Mouse (Mus musculus) kidney, embryonic 16.5 days (tissue): ENCODE results near the gene E130308A19Rik. TPM values are rescaled to one million over a fixed set of nuclear protein-coding genes. Genes with fewer than 3 reads are reported as not detected.

Source experiments
- ATAC-seq: fragments of 200-750 bp; cut with Nextera tagmentation; 2 replicates; pipeline ENCODE4 v1.8.0; 2017; ENCODE audit warnings: moderate TSS enrichment; ENCODE audit not compliant: low FRiP score, low TSS enrichment
- H3K27ac ChIP-seq: fragments of 300-500 bp; sonication (generic); 2 replicates; pipeline ENCODE4 v1.5.1; 2014; ENCODE audit warnings: low read length
- H3K27me3 ChIP-seq: fragments of 300-500 bp; sonication (generic); 2 replicates; pipeline ENCODE4 v1.6.1; 2014; ENCODE audit warnings: low read length, control low read depth, mixed read lengths; ENCODE audit not compliant: insufficient read depth
- H3K36me3 ChIP-seq: fragments of 300-500 bp; sonication (generic); 2 replicates; pipeline ENCODE4 v1.6.1; 2014; ENCODE audit warnings: low read length, control low read depth, mixed read lengths; ENCODE audit not compliant: insufficient read depth
- H3K4me1 ChIP-seq: fragments of 300-500 bp; sonication (generic); 2 replicates; pipeline ENCODE4 v1.6.1; 2014; ENCODE audit warnings: low read length, control low read depth, mixed read lengths; ENCODE audit not compliant: insufficient read depth
- H3K4me2 ChIP-seq: fragments of 300-500 bp; sonication (generic); replicated peaks from 2 replicates; pipeline ENCODE4 v1.6.1; 2014; ENCODE audit warnings: low read depth, low read length
- H3K4me3 ChIP-seq: fragments of 300-500 bp; sonication (generic); 2 replicates; pipeline ENCODE4 v1.5.1; 2014; ENCODE audit warnings: mild to moderate bottlenecking, low read length
- H3K9ac ChIP-seq: fragments of 300-500 bp; sonication (generic); replicated peaks from 2 replicates; pipeline ENCODE4 v1.6.1; 2014; ENCODE audit warnings: low read length
- H3K9me3 ChIP-seq: fragments of 300-500 bp; sonication (generic); 2 replicates; pipeline ENCODE4 v1.6.1; 2016; ENCODE audit warnings: low read length, control low read depth
- WGBS: fragments of 180-500 bp; shearing (Covaris S2); extraction: QIAGEN DNeasy Blood & Tissue Kit; methylation state at CpG from one replicate; pipeline ENCODE4 v1.1.7; 2014; 5-methylcytosine and 5-hydroxymethylcytosine counted together
- polyA plus RNA-seq: library from polyadenylated mRNA; unstranded; fragments of >200 nt; fragmentation: Nextera tagmentation; extraction: Ambion mirVana; gene quantifications from 2 replicates; pipeline ENCODE4 v1.2.1, GENCODE M21; 2015

The E130308A19Rik gene
- polyA plus RNA-seq, 1 experiment from 2014 or later, result 35.8 TPM

GRCm38 (mm10) chr4:59697869-59698268, 71.9 kb downstream of the E130308A19Rik start:
- WGBS, result 44% methylated on average over 3 of the region's 3 CpGs
- peaks cover 5% of the 10 kb centered on the region; the same call in 1 of the 2 replicates for H3K4me1 ChIP-seq
- H3K4me3 ChIP-seq, result no peak overlapping the region
- H3K27ac ChIP-seq, result peak overlapping the region; percentile 32; the same call in 1 of the 2 replicates
- H3K9me3 ChIP-seq, result no peaks in the 10 kb centered on the region
- no peaks in the 10 kb centered on the region for H3K36me3 ChIP-seq
- no peak overlapping the region for H3K9ac ChIP-seq
- ATAC-seq, result no peak
- no peaks in the 10 kb centered on the region for H3K27me3 ChIP-seq
- H3K4me2 ChIP-seq, result no peak overlapping the region

- ATAC-seq, result no peak
These were observed 73.2 kb downstream of the E130308A19Rik start for GRCm38 (mm10) chr4:59699014-59699792.

GRCm38 (mm10) chr4:59709321-59709720, 83.3 kb downstream of the E130308A19Rik start:
- no peak for ATAC-seq

More at GRCm38 (mm10) chr4:59699014-59699792, 73.2 kb downstream of the E130308A19Rik start:
- peaks cover 5% of the 10 kb centered on the region; the same call in 1 of the 2 replicates for H3K4me1 ChIP-seq
- no peak overlapping the region for H3K9ac ChIP-seq
- H3K4me3 ChIP-seq, result no peak overlapping the region
- H3K36me3 ChIP-seq, result no peaks in the 10 kb centered on the region
- H3K4me2 ChIP-seq, result no peak overlapping the region
- no peaks in the 10 kb centered on the region for H3K27me3 ChIP-seq
- 86% methylated on average over 4 of the region's 4 CpGs for WGBS
- H3K9me3 ChIP-seq, result no peaks in the 10 kb centered on the region
- H3K27ac ChIP-seq, result no peak overlapping the region

GRCm38 (mm10) chr4:59710736-59711389, 84.9 kb downstream of the E130308A19Rik start:
- WGBS, result 36% methylated on average over 8 of the region's 8 CpGs
- Histone ChIP-seq H3K4me1 (peaks cover 46% of the 10 kb centered on the region), H3K4me2 (0 out of 2 replicates have a peak overlapping the region, but pooled peaks have one; percentile 7), H3K9ac (no peak overlapping the region), H3K27ac (peak overlapping the region; percentile 71), H3K4me3 (no peak overlapping the region), H3K27me3 (no peaks in the 10 kb centered on the region), H3K9me3 (no peaks in the 10 kb centered on the region), H3K36me3 (no peaks in the 10 kb centered on the region)
- peak; percentile 58 for ATAC-seq

More at GRCm38 (mm10) chr4:59709321-59709720, 83.3 kb downstream of the E130308A19Rik start:
- no peaks in the 10 kb centered on the region for H3K36me3 ChIP-seq
- H3K4me2 ChIP-seq, result no peak overlapping the region
- no peaks in the 10 kb centered on the region for H3K9me3 ChIP-seq
- H3K9ac ChIP-seq, result no peak overlapping the region
- peaks cover 33% of the 10 kb centered on the region for H3K4me1 ChIP-seq
- H3K27me3 ChIP-seq, result no peaks in the 10 kb centered on the region
- H3K4me3 ChIP-seq, result no peak overlapping the region
- 88% methylated on average over 5 of the region's 5 CpGs for WGBS
- no peak overlapping the region for H3K27ac ChIP-seq

- ATAC-seq, result no peak
- Histone ChIP-seq H3K4me3 (no peak overlapping the region), H3K27me3 (no peaks in the 10 kb centered on the region), H3K27ac (no peak overlapping the region), H3K4me2 (no peak overlapping the region), H3K9ac (no peak overlapping the region), H3K4me1 (peaks cover 62% of the 10 kb centered on the region), H3K36me3 (no peaks in the 10 kb centered on the region), H3K9me3 (no peaks in the 10 kb centered on the region)
- WGBS, result 50% methylated on average over 6 of the region's 6 CpGs
These were observed 86.4 kb downstream of the E130308A19Rik start for GRCm38 (mm10) chr4:59712451-59712850.

- no peak overlapping the region for H3K4me3 ChIP-seq
- H3K4me2 ChIP-seq, result no peak overlapping the region
- H3K36me3 ChIP-seq, result no peaks in the 10 kb centered on the region
- 0 out of 2 replicates have a peak overlapping the region, but pooled peaks have one; percentile 10 for H3K27ac ChIP-seq
- H3K9ac ChIP-seq, result no peak overlapping the region
- 61% methylated on average over 2 of the region's 2 CpGs for WGBS
- no peak for ATAC-seq
- no peaks in the 10 kb centered on the region for H3K9me3 ChIP-seq
- no peaks in the 10 kb centered on the region for H3K27me3 ChIP-seq
- H3K4me1 ChIP-seq, result peaks cover 64% of the 10 kb centered on the region
These were observed 86.9 kb downstream of the E130308A19Rik start for GRCm38 (mm10) chr4:59712955-59713354.

- Histone ChIP-seq H3K4me3 (no peak overlapping the region), H3K36me3 (no peaks in the 10 kb centered on the region), H3K9ac (no peak overlapping the region), H3K27ac (no peak overlapping the region), H3K27me3 (no peaks in the 10 kb centered on the region), H3K4me1 (peaks cover 75% of the 10 kb centered on the region), H3K9me3 (no peaks in the 10 kb centered on the region), H3K4me2 (no peak overlapping the region)
- WGBS, result 56% methylated on average over 6 of the region's 6 CpGs
- no peak for ATAC-seq
These were observed 88.5 kb downstream of the E130308A19Rik start for GRCm38 (mm10) chr4:59714472-59714871.

- H3K4me2 ChIP-seq, result no peak overlapping the region
These were observed 88.9 kb downstream of the E130308A19Rik start for GRCm38 (mm10) chr4:59714926-59715325.

GRCm38 (mm10) chr4:59715531-59715930, 89.5 kb downstream of the E130308A19Rik start:
- no peak for ATAC-seq

More at GRCm38 (mm10) chr4:59714926-59715325, 88.9 kb downstream of the E130308A19Rik start:
- Histone ChIP-seq H3K27me3 (no peaks in the 10 kb centered on the region), H3K9me3 (no peaks in the 10 kb centered on the region), H3K4me3 (no peak overlapping the region), H3K36me3 (peaks cover 2% of the 10 kb centered on the region; the same call in 1 of the 2 replicates), H3K4me1 (peaks cover 75% of the 10 kb centered on the region), H3K27ac (no peak overlapping the region), H3K9ac (no peak overlapping the region)
- WGBS, result 59% methylated on average over 7 of the region's 7 CpGs
- ATAC-seq, result no peak

More at GRCm38 (mm10) chr4:59715531-59715930, 89.5 kb downstream of the E130308A19Rik start:
- Histone ChIP-seq H3K9me3 (no peaks in the 10 kb centered on the region), H3K4me2 (no peak overlapping the region), H3K4me1 (peaks cover 73% of the 10 kb centered on the region), H3K27ac (peak overlapping the region; percentile 44; the same call in 1 of the 2 replicates), H3K27me3 (no peaks in the 10 kb centered on the region), H3K9ac (no peak overlapping the region), H3K36me3 (peaks cover 6% of the 10 kb centered on the region; the same call in 1 of the 2 replicates), H3K4me3 (no peak overlapping the region)
- 67% methylated on average over 3 of the region's 3 CpGs for WGBS
